Mouse (Mus musculus): ENCODE measurements around the gene 4933428G20Rik. TPM values are rescaled to one million over a fixed set of nuclear protein-coding genes. Genes with fewer than 3 reads are reported as not detected.
A peak's percentile ranks its signal among the peaks of the same experiment; 100 is the strongest.

4933428G20Rik gene
- 0.35 and 0.54 TPM in 2 replicates for polyA plus RNA-seq (2016; fragmentation: Nextera tagmentation; extraction: Ambion mirVana)

- H3K4me3 ChIP-seq, result peak within 1 kb of the TSS; percentile 60
- H3K27ac ChIP-seq (replicated peaks), result peak within 1 kb of the TSS; percentile 65
- H3K9me3 ChIP-seq, result no peaks in the 10 kb centered on the region
- 7% methylated on average over 88 of the region's 88 CpGs for WGBS
- H3K27me3 ChIP-seq (replicated peaks; ENCODE audit: low read depth, poor library complexity, severe bottlenecking), result peaks cover 77% of the 10 kb centered on the region
- DNase-seq (ENCODE audit: low spot score), result peak; percentile 54
- peaks cover 31% of the 10 kb centered on the region for H3K4me1 ChIP-seq
- H3K36me3 ChIP-seq (replicated peaks), result peaks cover 40% of the 10 kb centered on the region
These were observed at the start of gene 4933428G20Rik for GRCm38 (mm10) chr11:97499865-97500719. Gene 4933428G20Rik (minus strand): TSS chr11:97500340.

DNA sequence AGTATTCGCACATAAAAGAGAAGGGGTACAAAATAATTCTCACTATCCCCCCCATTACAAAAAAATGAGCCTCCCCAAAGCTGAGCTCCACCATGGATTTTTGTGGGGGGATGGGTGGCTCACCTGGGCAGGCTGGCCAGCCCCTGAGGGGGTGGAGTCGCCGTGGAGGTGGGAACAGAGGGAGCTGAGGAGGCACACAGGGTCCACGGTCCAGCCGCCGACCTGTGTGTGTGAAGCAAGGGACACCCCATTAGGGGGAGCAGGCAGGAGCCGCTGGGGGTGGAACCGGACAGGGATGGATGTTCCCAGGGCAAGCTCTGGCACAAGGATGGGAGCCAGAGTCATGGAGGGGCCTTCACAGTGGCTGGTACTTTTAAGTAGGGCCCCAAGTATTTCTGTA is 48.6 kb upstream of the 4933428G20Rik start:
- 40% methylated on average over 8 of the region's 8 CpGs for WGBS
- H3K36me3 ChIP-seq (replicated peaks), result no peaks in the 10 kb centered on the region
- peaks cover 100% of the 10 kb centered on the region for H3K27me3 ChIP-seq (replicated peaks; ENCODE audit: low read depth, poor library complexity, severe bottlenecking)
- no peak for DNase-seq (ENCODE audit: low spot score)
- H3K27ac ChIP-seq (replicated peaks), result 0 out of 2 replicates have a peak overlapping the region, but pooled peaks have one; percentile 24
- peaks cover 73% of the 10 kb centered on the region for H3K4me1 ChIP-seq
- H3K9me3 ChIP-seq, result no peaks in the 10 kb centered on the region
- no peak overlapping the region for H3K4me3 ChIP-seq

DNA sequence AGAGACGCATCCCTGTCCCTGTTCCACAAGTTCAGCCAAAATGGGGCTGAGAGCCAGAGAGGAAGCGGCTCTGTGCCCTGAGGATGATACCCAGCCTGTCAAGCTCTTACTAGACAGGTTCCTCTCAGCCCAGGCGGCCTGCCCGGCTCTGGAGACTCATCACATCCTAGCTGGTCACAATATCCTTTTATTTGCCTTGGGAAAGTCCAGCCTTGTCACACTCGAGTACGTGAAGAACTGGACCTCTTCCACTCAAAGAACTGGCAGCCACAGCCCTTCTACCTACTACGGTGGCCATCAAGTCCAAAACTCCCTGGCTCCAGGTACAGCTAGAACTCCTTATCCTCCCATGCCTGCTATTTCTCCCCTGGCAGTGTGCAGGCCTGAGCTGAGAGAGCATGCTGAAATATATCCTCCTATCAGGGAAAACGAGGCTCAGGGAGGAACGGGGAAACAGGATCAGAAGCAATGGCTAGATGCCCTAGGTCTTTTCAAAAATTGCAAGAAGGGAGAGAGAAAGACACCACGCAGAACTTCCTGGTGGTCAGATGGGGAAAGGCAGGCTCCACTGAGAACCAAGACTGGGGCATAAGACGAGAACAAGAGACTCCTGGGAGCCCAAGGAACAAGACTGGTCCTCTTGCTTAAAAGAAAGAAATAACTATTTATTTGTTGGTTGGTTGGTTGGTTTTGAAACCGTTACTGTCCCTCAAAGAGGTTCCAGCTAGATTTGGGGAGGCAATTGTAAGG is 48.0 kb upstream of the 4933428G20Rik start:
- Histone ChIP-seq H3K4me3 (peak overlapping the region; percentile 81; the same call in 1 of the 2 replicates), H3K27ac (replicated peaks) (peak overlapping the region; percentile 37; the same call in 1 of the 2 replicates), H3K9me3 (no peaks in the 10 kb centered on the region), H3K4me1 (peaks cover 74% of the 10 kb centered on the region), H3K36me3 (replicated peaks) (no peaks in the 10 kb centered on the region), H3K27me3 (replicated peaks; ENCODE audit: low read depth, poor library complexity, severe bottlenecking) (peaks cover 100% of the 10 kb centered on the region)
- 59% methylated on average over 12 of the region's 12 CpGs for WGBS
- no peak for DNase-seq (ENCODE audit: low spot score)

DNA sequence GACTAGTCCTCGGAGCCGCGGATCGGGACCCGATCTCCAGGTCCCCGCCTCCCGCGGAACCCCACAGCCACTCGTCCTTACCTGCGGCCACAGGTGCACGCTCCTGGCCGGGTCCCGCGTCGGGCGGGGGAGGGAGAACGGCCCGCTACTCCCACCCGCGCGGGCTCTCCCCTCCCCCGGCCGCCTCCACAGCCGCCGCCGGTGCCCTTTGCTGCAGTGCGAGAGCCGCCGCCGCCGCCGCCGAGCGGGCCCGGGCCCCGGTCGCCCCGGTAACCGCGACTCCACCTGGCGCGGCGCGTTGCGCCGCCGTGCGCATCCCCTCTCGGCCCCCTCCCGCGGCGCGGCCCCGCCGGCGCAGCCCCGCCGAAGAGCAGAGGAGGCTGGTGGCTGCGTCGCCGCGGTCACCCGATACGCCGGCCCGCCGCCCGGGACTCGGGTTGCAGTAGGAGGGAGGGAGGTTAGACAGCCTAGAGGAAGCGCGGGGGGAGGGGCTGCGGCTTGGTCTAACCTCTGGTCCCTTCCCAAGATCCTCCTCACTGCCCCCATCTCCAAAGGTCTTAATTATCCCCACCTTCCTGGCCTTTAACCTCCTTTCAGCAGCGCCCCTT is 46.8 kb upstream of the 4933428G20Rik start:
- H3K9me3 ChIP-seq, result no peaks in the 10 kb centered on the region
- peak overlapping the region; percentile 83 for H3K27ac ChIP-seq (replicated peaks)
- H3K36me3 ChIP-seq (replicated peaks), result no peaks in the 10 kb centered on the region
- peak; percentile 90 for DNase-seq (ENCODE audit: low spot score)
- H3K4me1 ChIP-seq, result peaks cover 74% of the 10 kb centered on the region
- WGBS, result under 1% methylated on average over 59 of the region's 73 CpGs
- H3K27me3 ChIP-seq (replicated peaks; ENCODE audit: low read depth, poor library complexity, severe bottlenecking), result peaks cover 100% of the 10 kb centered on the region
- H3K4me3 ChIP-seq, result peak overlapping the region; percentile 81

- Histone ChIP-seq H3K27me3 (replicated peaks; ENCODE audit: low read depth, poor library complexity, severe bottlenecking) (peaks cover 100% of the 10 kb centered on the region), H3K36me3 (replicated peaks) (no peaks in the 10 kb centered on the region), H3K9me3 (no peaks in the 10 kb centered on the region), H3K4me3 (peak overlapping the region; percentile 81), H3K27ac (replicated peaks) (peak overlapping the region; percentile 83), H3K4me1 (peaks cover 70% of the 10 kb centered on the region)
- no peak for DNase-seq (ENCODE audit: low spot score)
- WGBS, result 2% methylated on average over 26 of the region's 26 CpGs
These were observed 45.8 kb upstream of the 4933428G20Rik start for GRCm38 (mm10) chr11:97545808-97546560.

DNA sequence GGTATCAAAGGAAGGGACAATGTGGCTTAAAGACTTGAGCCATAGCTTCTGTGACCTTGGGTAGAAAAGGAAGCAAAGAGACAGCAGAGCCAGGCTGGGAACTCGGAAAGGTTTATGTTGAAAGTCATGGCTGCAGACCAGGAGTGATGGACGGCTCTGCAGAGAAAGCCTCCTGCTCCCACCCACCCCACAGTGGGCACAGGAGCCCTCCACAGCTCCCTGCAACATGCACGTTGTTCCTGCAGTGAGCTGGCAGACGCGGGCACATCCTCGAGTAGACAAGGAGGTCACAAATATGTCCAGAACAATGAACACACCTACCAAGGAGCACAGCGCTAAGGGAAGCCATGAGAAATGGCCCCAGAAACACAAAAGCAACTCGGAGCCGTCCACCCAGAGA is 43.7 kb upstream of the 4933428G20Rik start:
- no peak for DNase-seq (ENCODE audit: low spot score)
- no peaks in the 10 kb centered on the region for H3K9me3 ChIP-seq
- no peaks in the 10 kb centered on the region for H3K36me3 ChIP-seq (replicated peaks)
- H3K27me3 ChIP-seq (replicated peaks; ENCODE audit: low read depth, poor library complexity, severe bottlenecking), result peaks cover 99% of the 10 kb centered on the region
- no peak overlapping the region for H3K27ac ChIP-seq (replicated peaks)
- WGBS, result 83% methylated on average over 9 of the region's 9 CpGs
- H3K4me3 ChIP-seq, result no peak overlapping the region
- peaks cover 72% of the 10 kb centered on the region for H3K4me1 ChIP-seq

GRCm38 (mm10) chr11:97543181-97543733 is 43.1 kb upstream of the 4933428G20Rik start:
- H3K27me3 ChIP-seq (replicated peaks; ENCODE audit: low read depth, poor library complexity, severe bottlenecking), result peaks cover 99% of the 10 kb centered on the region
- H3K27ac ChIP-seq (replicated peaks), result peak overlapping the region; percentile 30

GRCm38 (mm10) chr11:97542171-97543150 is 42.3 kb upstream of the 4933428G20Rik start:
- Histone ChIP-seq H3K36me3 (replicated peaks) (no peaks in the 10 kb centered on the region), H3K27me3 (replicated peaks; ENCODE audit: low read depth, poor library complexity, severe bottlenecking) (peaks cover 99% of the 10 kb centered on the region), H3K4me3 (no peak overlapping the region), H3K4me1 (peaks cover 63% of the 10 kb centered on the region), H3K27ac (replicated peaks) (no peak overlapping the region), H3K9me3 (no peaks in the 10 kb centered on the region)
- no peak for DNase-seq (ENCODE audit: low spot score)
- 69% methylated on average over 22 of the region's 22 CpGs for WGBS

More at GRCm38 (mm10) chr11:97543181-97543733, 43.1 kb upstream of the 4933428G20Rik start:
- H3K36me3 ChIP-seq (replicated peaks), result no peaks in the 10 kb centered on the region
- WGBS, result 64% methylated on average over 12 of the region's 12 CpGs
- H3K9me3 ChIP-seq, result no peaks in the 10 kb centered on the region
- peaks cover 68% of the 10 kb centered on the region for H3K4me1 ChIP-seq
- H3K4me3 ChIP-seq, result no peak overlapping the region
- no peak for DNase-seq (ENCODE audit: low spot score)

- H3K4me3 ChIP-seq, result no peak overlapping the region
- H3K4me1 ChIP-seq, result peaks cover 61% of the 10 kb centered on the region
- H3K36me3 ChIP-seq (replicated peaks), result no peaks in the 10 kb centered on the region
- no peak for DNase-seq (ENCODE audit: low spot score)
- 61% methylated on average over 3 of the region's 3 CpGs for WGBS
- no peak overlapping the region for H3K27ac ChIP-seq (replicated peaks)
- peaks cover 99% of the 10 kb centered on the region for H3K27me3 ChIP-seq (replicated peaks; ENCODE audit: low read depth, poor library complexity, severe bottlenecking)
- no peaks in the 10 kb centered on the region for H3K9me3 ChIP-seq
These were observed 40.5 kb upstream of the 4933428G20Rik start for GRCm38 (mm10) chr11:97540604-97541003.

DNA sequence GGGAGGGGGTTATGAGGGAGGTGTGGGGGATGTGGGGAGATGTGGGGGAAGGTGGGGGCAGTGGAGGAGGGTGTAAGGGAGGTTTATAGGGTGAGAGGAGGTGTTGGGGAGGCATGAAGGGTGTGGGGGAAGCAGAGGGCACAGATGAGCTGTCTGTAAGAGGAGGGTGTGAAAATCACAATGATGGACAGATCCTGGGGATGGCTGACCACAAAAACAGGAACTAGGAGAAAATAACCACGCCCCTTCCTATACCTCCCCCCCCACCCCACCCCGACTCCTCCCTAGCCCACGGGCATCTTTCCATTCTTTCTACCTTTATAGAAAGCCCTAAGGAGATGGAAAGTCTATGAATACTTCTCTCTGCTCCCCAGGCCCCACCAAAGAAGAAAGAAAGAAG is 40.0 kb upstream of the 4933428G20Rik start:
- H3K9me3 ChIP-seq, result no peaks in the 10 kb centered on the region
- H3K4me3 ChIP-seq, result no peak overlapping the region
- 72% methylated on average over 3 of the region's 3 CpGs for WGBS
- H3K4me1 ChIP-seq, result peaks cover 63% of the 10 kb centered on the region
- no peak for DNase-seq (ENCODE audit: low spot score)
- H3K27ac ChIP-seq (replicated peaks), result no peak overlapping the region
- H3K27me3 ChIP-seq (replicated peaks; ENCODE audit: low read depth, poor library complexity, severe bottlenecking), result peaks cover 99% of the 10 kb centered on the region
- no peaks in the 10 kb centered on the region for H3K36me3 ChIP-seq (replicated peaks)

DNA sequence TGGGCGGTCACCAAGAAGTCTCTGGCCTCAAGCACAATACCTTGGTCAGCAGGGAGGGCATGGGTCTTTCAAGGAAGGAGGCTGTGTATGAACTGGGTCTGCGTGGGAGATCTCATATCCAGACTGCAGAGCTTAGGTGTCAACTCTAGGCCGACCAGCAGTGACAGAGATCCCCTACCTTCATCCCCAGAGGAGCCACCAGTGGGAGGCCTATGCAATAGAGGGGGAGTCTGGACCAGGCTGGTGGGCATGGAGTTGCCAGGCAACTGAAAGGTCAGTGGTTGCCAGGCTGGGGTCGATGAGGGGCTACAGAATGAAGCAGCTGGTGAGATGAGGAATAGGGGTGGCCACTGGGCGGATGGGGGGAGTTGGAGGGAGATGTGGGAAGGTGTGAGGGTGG is 39.5 kb upstream of the 4933428G20Rik start:
- no peak overlapping the region for H3K4me3 ChIP-seq
- WGBS, result 82% methylated on average over 5 of the region's 5 CpGs
- H3K27ac ChIP-seq (replicated peaks), result no peak overlapping the region
- no peaks in the 10 kb centered on the region for H3K9me3 ChIP-seq
- H3K36me3 ChIP-seq (replicated peaks), result no peaks in the 10 kb centered on the region
- H3K4me1 ChIP-seq, result peaks cover 69% of the 10 kb centered on the region
- peaks cover 99% of the 10 kb centered on the region for H3K27me3 ChIP-seq (replicated peaks; ENCODE audit: low read depth, poor library complexity, severe bottlenecking)
- no peak for DNase-seq (ENCODE audit: low spot score)
